Mouse (Mus musculus): ENCODE results near the gene Ybx1.
"Not testable (repeated sequence)": the region's sequence is repeated elsewhere in the genome, so short reads cannot be mapped to it uniquely, and the experiment has no call there.

Gene Ybx1

DNA sequence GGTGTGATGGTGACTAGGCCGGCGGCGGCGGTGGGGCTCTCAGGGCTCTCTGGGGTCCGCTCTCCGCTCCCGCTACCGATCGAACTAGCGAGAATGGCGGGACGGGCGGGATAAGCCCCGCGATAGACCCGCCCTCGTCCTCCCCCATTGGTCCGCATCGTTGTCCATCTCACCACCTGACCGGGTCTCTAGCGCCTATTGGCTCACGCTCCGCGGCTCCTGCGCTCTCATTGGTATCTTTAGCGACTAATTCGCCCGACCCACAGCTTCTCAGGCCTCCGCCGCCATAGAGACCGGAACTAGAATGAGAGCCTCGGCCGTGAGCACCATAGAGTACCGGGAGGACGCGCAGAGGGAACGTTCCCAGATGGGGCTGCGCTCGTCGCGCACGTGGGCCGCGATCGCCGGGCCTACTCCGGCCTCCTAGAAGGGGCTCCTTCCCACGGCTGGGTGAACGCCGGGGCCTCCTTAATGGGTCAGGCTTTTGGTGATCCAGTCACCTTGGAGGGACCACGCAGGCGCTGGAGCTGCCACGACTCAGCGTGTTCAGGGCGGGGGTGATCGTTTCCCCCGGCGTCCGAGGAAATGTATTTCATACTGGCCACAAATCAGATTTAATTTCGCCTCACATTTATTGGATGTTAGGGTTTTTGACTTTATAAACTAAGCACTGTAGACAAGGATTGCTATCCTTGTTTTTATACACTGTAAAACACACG lies at the start of gene Ybx1:
Gene Ybx1, minus strand, starts transcription at position 190 of the 719 bp plus-strand sequence.
- DNase-seq, result peak; percentile 97 to 98

DNA sequence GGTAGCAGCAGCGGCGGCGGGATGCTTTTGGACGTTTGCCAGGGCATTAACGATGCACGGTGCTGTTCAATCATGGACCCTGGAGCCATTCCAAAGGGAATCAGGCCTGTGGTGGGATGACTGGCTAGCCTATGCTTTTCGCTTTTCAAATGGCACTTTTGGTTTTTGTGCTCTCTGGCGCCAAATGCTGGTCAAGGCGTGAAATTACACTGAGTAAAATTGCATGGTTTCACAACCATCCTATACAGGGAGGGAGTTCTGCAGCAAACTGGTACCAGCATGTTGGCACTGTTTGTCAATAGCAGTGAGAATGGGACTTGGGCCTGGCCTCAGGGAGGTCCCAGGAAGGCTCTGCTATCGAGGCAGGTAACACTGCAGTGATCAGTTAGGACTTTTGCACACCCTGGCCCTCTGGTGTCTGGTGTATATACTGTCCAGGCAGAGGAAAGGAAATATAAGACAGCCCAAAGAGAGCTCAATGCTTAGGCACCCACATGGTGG lies 44.5 kb upstream of the Ybx1 start:
- DNase-seq, result no peak

DNA sequence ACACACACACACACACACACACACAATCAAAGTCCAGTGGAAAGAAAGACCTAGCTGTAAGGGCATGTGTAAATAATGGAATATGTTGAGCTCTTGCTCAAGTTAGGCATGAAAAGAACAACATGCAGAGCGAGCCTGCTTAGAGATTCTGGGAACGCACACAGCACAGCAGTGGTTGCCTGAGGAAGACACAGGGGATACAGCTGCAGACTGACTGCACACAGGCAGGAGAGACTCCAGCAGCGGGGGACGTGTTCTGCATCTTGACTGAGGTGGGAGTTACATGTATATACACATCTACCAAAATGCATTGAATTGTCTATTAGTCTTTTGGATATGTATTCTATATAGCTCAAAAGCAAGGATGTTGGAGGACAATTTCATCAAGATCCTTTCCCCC lies 44.0 kb upstream of the Ybx1 start:
- DNase-seq, result no peak

DNA sequence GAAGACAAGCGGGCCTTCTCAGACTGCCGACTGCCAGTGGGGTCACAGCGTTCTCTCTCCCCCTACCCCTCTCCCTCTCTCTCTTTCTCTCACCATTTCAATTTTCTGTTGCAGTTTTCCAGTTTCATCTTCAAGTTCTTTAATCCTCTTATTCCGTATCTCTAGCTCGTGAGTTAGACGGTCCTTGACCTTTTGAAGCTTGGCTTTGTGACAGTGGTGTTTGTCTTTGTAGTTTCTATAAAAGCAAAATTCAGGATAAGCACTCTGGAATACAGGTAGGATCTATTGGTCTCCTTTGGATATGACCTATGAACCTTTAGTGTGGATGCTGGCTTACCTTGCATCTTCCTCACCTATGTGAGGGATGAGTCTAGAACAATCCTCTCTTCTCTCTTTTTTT lies 39.1 kb upstream of the Ybx1 start:
- DNase-seq, result no peak

DNA sequence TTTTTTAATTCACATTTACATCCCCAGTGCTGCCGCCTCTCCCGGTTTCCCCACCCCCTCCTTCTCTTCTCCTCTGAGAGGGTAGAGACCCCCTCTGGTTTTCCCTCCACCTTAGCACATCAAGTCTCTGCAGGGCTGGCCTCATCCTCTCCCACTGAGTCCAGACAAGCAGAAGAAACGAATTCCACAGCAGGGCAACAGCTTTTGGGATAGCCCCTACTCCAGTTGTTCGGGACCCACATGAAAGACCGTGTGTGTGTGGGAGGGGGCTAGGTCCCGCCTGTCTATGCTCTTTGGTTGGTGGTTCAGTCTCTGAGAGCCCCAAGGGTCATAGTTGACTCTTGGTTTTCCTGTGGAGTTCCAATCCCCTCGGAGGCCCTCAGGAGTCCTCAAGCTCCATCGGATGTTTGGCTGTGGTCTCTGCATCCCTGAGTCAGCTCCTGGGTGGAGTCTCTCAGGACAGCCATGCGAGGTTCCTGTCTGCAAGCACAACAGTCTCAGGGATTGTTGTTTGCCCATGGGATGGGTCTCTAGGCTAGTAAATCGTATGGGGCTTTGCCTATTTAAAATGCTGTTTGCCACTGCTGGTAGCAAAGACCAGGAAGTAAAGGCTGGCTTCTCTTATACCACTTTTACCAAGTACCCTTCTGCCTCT lies 26.6 kb upstream of the Ybx1 start:
- DNase-seq, result peak; percentile 7 to 15

DNA sequence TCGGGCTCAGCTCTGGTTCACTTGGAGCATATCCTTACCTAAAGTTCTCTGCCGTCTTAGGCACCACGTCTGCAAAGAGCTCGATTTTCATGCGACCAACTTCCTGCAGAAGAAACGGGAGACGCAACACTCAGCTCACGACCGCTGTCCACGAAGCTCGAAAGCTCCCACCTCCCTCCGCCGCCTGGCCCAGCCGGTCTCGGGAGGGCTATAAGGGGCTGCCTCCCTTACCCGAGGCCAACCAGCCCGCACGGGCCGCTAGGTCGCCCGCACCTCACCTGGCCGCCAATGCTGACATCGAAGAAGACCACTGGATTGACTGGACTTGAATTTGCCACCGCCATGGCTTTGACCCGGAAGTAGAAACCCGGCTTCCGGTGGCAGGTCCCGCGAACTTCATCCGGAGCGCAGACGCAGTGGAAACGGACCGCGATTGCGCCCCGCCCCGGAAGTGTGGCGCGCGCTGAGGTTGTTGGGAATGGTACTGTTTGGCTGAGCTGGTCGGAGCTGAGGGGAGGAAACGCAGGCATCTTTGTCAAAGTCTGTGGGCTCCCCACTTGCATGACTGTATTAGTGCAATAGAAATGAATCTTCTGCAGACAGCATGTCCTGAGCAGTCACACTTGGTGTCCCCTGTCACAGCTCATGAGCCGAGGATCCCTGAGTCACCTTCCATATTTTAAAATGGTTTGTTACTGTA lies 25.9 kb upstream of the Ybx1 start, which contains the start of gene Ppih:
Gene Ppih, minus strand, starts transcription at position 416 of the 700 bp plus-strand sequence.
- peak; percentile 88 to 92 for DNase-seq

DNA sequence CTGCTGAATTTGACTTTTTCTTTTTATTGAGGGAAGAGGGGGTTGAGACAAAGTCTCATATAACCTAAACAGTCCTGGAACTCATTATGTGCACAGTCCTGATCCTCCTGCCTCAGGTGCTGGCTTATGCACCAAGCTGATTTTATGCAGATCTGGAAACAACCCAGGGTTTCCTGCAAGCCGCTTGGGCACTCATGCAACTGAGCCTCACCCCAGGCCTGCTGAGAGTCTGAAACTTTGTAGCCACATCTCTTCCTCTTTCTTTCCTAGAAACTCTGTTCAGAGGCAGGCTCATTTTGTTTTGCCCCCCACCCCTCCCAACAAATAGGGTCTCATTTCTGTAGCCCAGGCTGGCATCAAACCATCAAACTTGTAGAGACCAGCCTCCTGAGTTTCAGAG lies 19.4 kb upstream of the Ybx1 start:
- no peak for DNase-seq

DNA sequence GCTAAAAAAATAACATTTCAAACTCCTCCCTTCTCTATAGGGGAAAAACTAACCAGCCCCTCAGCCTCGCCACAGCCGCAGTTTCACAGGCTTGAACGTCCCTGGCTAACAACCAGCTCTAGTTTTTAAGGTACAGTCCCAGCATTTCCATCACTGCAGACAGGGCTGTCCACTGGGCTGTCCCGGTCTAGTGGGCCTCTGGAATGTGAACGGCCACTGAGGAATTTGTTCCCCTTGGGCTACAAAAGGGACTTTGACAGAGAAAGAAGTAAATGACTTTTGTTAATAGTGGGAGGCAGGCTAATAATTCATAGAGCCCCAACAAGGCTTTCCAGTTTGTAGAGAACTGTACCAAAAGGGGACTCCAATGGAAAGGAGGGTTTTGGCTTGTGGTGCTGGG lies 11.0 kb upstream of the Ybx1 start:
- no peak for DNase-seq

DNA sequence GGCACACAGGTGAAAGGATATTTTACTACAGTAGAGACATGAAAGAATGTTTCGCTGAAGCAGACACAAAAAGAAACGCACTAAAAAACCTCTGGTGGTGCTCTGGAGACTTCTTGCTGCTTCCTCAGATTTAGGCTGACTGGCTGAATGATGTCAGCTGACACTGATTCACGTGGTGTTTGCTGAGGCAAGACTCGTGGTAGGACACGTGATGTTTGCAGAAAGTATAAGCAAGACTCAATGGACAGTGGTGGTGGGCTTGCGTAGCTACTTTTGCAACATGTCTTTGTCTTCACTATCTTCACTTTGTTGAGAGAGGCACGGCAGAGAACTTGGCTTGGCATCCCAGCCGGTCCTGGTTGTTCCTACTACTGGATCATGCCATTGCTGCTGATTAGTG lies 8.9 kb upstream of the Ybx1 start:
- DNase-seq, result no peak

DNA sequence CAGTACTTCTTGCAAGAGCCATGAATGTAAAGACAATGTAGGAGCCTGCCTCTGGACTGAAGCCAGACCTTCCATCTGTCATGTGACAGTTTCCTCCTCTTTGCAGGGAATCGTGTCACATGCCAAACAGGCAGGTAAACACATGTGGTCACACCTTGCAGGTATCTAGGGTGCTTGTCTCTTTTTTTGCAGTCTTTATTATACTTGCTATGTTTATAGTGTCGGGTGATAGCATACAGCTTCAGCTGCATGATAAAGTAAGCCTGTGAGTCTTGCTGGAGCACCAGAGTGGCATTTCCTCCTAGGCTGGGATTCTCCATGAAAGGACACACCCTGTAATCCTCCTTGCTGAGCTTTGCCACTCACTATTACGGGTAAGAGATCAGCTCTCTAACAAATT lies 7.4 kb upstream of the Ybx1 start:
- no peak for DNase-seq

DNA sequence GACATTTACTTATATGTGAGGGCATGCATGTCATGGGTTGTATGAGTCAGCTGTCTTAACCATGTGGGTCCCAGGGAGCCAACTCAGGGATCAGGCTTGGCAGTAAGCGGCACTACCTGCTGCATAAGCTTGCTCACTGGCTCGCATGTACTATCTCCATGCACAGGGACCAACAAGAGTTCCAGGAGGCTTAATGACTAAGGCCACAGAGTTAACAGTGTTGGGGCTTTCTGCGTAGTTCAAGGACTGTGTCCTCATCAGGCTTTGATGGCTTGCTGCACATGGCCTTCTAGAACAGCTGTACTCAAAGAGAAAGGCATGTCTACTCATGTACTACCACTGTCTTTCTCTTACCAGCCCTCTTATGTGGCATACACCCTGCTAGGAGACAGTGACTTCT lies 6.4 kb upstream of the Ybx1 start:
- DNase-seq, result no peak

DNA sequence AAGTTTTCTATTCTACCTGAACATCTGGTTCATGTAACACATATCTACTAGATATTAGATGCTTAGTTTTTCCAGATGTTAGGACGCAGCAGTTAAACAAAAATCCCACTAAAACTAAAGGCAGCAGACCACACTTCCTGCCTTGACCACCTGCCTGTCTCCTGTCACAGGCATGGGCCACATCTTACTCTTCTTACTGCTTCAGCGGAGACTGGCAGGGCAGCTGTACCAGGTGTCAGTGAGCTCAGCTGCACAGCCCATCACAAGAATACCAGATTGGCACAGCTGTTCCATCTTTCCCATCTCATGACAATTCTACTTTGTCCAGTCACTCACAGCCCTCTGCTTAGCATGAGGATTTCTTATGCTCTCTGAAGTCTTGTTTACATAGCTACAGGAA lies 3.0 kb upstream of the Ybx1 start:
- no peak for DNase-seq

DNA sequence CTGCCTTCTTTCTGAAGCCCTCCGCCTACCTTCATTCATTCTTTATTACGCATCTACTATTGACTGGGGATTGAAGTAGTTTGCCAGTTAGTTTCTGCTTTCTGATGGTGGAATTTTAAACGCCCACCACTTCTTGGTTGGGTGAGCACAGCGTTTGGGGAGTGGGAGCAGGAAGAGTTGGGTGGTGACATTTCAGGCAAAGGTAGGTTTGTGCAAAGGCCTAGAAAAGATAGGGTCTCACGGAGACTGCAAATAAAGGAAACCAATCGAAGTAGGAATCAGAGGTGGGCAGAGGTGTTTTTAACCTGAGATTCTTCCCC lies 690 bp upstream of the Ybx1 start:
- no peak for DNase-seq

DNA sequence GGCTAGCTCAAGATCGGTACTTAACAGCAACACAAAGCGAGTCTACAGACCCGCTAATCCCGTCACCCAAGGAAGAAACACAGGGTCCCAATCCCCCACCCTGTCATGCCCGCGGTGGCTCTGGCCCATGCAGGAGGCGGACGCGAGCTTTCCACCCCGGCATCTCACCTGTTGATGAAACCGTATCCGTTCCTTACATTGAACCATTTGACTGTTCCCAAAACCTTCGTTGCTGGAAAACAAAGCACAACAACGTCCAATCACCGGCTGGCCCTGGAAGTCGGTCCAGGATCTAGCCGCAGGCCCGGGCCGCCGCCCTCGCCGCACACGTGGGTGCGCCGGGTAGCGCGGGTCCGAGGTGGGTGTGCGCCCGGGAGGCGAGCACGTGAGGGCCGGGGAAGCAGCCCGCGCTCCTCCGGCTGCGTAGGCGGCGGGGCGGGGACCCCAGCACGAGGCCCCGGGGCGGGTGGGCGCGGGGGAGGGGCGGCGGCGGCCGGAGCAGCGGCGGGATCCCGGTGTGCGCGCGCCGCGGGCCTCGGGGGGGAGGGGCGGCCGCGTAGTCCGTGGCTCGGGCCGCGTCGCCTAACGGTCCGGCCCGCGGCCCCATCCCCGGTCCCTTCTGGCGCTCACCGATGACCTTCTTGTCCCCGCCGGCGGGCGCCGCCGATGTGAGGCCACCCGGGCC lies 688 bp downstream of the Ybx1 start:
- peak; percentile 15 to 23 for DNase-seq

DNA sequence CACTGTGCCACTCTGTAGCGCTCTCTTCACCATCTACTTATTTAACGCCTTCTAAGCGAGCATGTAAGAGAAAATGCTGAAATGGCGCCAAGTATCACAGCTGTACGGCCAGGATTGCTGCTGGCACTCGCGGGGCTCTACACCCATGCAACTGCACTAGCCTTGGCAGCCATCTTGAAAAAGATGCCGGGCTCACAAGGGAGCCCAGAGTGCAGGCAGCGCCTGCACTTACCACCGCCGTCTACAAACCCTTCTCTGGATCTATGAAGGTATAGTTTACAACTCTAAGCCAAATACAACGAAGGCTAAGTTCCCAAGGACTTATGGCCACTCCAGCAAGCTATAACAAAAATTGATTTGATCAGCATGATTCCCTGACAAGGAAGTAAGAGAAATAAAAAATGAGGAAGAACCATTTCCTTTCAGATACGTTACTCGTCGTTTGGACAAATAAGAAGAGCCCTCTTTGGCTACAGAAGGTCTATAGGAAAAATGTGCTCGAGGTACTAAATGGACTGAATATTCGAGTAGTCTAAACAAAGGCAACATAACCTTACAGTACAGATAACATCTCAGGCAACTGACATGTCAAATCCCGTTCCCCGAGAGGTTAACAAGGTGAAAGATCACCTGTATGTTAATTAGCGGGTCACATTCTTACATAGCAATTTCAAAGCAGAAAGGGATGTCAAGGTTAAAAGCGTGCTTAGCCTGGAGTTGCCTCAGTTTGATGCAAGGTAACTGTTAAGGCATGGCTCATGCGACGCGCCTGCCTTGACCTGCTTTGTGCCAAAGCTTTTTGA lies 1.4 kb downstream of the Ybx1 start:
- peak; percentile 17 to 24 for DNase-seq

DNA sequence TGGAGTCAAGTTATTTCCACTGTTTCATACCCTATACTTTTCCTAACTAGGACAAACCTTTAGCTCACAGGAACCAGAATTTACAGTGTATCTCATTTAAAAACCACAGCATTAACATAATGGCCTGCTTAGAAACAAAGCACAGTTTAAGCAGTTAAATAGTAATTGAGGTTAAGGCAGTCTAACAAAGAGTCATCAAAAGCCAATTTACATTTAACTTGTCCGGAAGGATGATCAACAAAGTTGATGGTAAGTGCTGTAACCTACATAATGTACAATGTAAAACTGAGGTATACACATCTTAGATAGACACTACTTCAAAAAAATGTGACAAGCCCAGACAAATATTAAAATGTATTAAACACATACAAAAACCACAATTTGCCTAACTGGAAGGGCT lies 2.5 kb downstream of the Ybx1 start:
- DNase-seq, result no peak

DNA sequence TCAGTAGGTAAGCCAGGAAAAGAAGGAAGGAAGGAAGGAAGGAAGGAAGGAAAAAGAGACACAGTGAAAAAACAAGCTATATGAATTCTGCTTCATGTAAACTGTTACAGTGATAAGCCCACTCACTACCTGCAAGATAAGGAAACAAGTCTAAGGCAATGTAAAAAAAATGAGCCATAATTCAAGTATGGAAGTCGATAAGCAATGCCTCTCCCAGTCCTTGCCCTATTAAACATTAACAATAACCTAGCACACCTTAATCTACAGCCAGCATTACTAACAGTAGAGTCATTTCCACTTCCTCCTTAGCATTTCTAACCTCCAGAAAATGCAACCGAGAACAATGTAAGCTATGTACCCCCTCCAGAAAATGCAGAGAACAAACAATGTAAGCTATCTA lies 9.1 kb downstream of the Ybx1 start:
- DNase-seq, result no peak

DNA sequence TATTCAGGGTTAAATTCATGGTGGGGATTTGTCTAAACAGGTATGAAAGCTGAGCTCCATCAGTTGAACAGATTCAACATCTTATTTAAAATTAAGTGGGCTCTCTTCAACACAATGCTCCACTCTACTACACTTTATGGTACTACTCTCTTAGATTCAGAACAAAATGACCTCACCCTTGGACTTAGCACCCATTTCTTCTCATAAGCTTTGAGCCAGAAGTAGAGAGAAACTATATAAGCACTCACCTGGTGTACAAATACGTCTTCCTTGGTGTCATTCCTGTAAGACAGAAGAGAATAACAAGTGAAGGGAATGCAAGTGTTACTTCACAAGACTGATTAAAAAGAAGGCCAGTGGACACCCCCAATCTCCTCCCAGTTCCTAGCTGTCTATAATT lies 9.5 kb downstream of the Ybx1 start:
- DNase-seq, result no peak

DNA sequence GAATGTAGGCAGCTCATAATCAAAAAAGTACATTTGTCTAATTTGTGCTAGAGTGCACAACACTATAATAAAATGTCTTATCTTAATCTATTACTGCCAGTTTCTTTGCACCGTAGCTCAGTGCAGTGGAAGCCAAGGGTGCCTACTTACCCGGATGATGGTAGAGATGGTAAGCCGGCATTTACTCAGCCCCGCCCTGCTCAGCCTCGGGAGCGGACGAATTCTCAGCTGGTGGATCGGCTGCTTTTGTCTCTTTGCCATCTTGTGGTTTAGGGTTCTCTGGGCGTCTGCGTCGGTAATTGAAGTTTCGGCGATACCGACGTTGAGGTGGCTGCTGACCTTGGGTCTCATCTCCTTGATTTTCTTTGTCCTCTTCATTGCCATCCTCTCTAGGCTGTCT lies 15.6 kb downstream of the Ybx1 start:
- not testable (repeated sequence) for DNase-seq

DNA sequence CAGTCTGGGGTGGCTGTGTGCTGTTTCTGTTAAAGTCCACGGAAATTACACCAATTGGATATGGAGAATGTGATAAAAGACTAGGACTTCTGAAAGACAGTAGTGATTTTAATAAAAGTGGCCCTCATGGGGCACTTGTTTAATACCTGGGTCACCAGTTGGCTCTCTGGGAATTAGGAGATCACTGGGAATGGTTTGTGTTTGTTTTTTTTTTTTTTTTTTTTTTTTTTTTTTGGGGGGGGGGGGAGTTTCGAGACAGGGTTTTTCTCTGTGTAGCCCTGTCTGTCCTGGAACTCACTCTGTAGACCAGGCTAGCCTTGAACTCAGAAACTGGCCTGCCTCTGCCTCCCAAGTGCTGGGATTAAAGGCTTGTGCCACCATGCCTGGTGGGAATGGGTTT lies 18.7 kb downstream of the Ybx1 start:
- no peak for DNase-seq

DNA sequence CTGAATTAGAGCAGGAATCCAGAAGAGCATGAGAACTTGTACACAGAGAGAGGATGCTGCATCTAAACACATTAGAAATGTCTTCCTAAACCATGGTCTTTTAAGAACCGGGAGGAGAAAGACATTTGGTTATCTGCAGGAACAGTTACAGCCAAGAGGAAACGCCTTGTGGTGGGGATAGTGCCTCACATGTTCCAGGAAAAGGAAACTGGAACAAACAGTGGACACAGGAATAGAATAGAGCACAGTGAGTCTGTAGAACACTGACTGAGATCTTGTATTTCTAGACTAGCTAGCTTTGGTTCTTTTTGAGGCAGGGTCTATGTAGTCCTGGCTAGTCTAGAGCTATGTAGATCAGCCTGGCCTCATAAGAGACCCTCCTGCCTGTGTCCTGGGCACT lies 19.2 kb downstream of the Ybx1 start:
- DNase-seq, result no peak

DNA sequence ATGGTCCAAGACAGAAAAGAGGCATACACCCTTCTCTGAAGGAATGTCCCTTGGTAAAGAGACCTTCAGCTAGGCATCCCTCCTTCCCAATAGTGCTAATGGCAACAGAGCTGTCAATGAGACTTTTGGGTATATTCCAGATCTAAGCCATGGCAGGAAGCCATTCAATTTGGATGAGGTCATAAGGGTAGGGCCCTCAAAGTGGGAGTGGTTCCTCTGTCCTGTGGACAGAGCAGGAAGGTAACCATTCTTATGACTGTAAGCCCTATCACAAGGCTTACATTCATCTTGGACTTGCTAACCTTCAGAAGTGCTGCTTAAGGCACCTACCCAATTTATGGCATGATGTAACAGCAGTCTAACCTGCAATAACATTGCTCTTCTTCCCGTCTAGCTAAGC lies 19.8 kb downstream of the Ybx1 start:
- DNase-seq, result no peak

DNA sequence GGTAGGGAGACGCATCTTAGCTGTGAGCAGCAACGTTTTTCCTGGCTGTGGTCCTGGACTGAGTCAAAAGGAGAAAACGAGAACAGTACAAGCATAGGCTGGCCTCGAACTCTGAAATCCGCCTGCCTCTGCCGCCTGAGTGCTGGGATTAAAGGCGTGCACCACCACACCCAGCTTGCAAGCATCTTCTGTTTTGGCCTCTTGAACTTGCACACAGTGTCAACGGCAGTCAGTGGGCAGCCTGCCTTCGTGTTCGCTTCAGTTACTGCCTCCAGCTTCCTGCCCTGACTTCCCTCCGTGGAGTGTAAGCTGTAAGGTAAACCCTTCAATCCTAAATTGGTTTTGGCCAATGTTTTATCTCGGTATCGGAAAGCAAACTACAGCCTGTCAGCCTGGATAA lies 27.8 kb downstream of the Ybx1 start:
- DNase-seq, result no peak
